Mouse (Mus musculus): ENCODE measurements around the gene Sars2.
A peak's percentile ranks its signal among the peaks of the same experiment; 100 is the strongest.

Sars2 gene

DNA sequence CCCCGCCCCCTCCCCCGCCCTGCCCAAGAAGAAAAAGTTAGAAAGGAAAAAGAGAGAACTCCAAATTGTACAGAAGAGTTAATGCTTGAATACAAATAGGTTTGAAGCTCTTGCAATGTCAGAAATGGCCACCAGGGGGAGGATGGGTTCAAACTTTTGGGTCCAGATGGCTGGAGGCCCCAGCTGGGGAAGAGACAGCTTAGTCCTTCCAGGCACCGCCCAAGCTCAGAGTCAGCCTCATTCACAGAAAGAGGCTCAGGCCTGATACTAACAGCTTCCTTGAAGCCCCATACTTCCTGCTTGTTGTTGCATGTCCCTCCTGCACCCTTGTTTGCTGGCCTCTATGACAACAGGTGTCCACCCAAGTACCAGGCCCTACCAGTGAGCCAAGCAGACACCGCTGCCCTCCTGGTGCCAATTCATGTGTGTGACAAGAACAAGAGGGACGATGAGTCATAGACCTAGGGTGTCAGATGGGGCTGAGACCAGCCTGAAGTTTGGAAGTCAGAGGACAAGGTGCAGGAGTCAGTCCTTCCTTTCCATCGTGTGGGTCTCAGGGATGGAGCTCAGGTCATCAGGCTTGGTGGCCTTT is 38.4 kb downstream of the Sars2 start:
- peak; percentile 95 to 97 for DNase-seq

DNA sequence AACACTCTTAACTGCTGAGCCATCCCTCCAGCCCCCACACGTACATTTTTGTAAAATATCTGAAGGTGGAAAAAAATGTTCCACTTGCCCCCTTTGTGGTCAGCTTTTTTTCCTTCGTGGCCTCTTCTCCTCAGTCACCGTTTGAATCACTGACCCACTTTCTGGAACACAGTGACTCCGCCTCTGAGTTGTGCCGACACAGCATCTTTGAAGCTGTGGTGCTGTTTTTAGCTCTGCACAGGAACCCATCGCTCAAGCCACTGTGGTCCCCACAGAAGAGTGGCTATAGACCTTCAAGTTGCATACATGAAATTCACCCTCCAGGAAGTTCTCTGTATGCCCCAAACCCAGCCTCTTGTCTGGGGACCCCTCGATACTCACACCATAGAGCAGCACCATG is 39.1 kb downstream of the Sars2 start:
- no peak for DNase-seq

DNA sequence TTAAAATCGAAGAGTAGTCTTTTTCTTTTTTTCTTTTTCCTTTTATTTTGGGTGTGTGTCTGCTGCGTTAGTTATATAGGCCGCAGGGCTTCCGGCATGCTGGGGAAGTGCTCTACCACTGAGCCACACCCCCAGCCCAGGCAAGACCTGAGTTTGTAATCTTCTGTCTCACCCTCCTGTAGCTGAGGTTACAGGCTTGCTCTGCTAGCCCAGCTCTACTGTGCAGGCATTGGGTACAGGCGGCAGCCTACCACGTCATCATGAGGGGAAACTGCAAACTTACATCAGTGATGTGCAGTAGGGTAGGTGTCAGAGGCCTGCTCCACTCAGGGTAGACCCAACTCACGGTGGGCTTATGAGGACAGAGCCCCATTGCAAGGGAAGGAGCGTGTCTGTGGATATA is 39.5 kb downstream of the Sars2 start:
- DNase-seq, result no peak

DNA sequence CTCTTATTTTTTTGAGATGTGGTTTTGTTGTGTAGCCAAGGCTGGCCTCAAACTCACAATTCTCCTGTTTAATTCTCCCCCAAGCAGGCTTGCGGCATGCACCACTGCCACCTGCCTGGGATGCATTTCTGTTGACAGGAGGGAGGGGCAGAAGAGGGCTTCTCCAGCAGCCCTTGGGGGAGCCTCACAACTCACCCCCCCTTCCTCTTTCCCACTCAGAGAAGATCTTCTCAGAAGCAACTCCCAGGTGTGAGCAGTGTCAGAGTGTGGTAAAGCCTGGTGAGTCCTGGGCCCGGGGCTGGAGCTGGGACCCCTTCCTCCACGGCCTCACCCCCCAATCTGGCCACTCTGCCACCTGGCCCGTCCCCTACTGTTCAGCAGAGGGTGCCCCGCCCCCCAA is 43.4 kb downstream of the Sars2 start:
- no peak for DNase-seq

DNA sequence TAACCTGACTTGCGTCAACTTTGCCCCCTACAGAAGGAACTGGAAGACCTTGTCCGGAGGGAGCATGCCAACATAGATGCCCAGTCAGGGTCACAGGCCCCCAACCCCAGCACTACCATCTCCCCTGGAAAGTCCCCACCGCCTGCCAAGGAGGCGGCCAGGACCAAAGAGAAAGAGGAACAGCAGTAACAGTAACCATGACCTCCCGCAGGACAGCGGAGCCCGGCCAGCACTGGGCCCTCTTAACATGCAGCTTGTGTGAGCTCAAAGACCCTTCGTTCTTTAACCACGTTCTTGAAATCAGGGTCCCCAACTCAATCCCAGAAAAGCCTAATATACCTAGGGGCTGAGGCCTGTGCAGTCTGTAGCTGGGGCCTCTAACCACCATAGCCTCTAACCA is 46.1 kb downstream of the Sars2 start:
- DNase-seq, result no peak

DNA sequence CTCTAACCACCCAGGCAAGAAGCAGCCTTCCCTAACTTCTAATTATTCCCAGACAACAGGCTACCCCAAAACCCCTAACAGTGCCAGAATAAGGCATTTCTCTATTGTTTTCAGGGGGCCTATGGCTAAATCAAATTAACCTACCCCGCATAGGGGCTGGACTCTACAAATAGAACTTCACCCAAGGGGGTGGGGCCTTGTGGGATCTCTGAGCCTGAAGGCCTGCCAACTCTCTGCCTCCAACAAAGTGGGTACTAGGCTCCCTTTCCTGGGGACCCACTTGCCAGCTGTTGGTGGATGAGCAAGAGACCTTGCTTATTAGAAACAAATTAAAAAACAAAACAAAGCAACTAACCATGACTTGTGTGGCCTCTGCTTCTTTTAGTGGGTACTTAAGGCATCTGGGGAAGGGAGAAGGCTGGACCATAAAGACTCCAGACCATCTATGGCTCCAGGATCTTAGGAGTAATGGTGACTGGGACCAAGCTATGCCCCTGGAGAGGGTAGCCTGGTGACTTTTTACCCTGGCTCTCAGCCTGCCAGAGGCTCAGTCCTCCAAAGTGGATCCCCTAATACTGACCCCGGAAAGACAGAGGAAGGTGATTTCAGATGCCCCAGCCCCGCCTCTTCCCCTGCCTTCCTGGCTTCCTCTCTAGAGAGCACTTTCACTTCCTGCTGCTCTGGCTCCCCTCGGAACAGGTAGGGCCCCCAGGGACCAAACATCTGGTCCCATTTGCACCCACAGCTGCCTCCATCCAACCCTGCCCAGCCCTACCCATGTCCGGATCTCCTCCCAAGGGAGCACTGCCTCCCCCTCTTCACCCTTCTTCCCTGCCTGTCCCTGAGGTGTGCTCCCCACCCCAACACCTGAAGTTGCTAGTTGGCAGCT is 46.8 kb downstream of the Sars2 start, which contains the start of gene Rinl:
Gene Rinl, plus strand, starts transcription at position 663 of the 889 bp plus-strand sequence.
- DNase-seq, result no peak

DNA sequence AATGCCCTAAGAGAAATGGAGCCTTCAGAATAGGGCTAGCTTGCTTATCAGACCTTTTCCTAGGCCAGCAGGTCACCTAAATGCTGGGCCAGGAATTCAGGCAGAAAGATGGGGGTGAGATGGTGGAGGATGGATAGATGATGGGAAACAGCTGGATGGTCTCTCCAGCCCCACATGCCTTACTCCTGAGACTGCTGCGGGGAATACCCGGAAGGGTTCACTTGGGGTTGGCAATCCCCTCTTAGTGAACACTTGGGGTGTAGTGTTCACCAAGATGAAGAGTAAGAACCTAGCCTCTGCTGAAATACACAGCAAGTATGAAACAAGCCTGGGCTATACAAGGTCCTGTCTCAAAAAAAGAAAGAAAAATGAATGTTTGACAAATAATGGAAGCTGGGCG is 47.4 kb downstream of the Sars2 start:
- DNase-seq, result no peak

DNA sequence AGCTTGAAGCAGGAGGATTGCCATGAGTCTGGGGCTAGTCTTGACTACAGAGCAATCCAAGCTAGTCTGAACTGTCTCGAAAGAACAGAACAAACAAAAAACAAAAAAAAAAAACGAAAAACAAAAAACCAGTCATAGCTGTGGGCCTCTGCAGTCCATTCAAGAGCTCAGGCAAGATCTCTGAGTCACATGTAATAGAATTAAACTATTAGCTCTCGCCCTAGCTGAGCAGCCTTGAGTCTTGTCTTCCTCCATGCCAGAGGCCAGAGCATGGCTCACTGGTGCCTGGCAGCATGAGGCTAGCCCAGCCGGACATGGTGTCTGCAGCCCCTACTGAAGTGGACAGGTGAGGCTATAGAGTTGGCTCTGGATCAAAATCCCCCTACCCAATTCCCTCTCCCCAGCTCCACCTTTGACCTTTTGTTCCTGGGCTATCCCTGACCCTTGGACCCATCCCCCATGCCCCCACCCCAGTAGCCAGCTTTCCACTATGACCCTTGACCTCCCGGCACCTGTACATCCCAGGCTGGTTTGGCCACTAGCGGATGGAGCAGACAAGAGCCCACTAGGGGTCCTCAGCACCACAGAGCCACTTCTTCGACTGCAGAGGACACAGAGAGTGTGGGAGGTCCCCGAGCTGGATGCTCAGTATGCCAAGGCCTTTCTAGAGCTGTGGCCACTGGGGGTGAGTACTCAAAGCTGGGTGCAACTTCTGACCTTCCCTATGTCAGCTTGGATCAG is 48.4 kb downstream of the Sars2 start:
- DNase-seq, result no peak

DNA sequence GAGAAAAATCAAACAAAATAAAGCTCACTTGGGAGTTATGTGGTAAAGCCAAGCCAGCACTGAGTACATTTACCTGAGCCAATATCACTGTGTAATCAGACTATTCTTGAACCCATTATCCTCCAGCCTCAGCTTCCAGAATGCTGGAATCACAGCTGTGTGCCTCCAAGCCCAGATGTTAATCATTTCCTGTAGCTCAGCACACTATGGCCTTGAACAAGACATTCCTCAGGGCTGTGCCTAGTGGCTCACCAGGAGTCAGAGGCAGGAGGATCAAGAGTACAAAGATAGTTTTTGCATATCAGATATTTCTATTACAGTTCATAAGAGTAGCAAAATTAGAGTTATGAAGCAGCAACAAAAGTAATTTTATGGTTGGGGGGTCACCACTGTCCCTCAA is 49.9 kb downstream of the Sars2 start:
- DNase-seq, result no peak

DNA sequence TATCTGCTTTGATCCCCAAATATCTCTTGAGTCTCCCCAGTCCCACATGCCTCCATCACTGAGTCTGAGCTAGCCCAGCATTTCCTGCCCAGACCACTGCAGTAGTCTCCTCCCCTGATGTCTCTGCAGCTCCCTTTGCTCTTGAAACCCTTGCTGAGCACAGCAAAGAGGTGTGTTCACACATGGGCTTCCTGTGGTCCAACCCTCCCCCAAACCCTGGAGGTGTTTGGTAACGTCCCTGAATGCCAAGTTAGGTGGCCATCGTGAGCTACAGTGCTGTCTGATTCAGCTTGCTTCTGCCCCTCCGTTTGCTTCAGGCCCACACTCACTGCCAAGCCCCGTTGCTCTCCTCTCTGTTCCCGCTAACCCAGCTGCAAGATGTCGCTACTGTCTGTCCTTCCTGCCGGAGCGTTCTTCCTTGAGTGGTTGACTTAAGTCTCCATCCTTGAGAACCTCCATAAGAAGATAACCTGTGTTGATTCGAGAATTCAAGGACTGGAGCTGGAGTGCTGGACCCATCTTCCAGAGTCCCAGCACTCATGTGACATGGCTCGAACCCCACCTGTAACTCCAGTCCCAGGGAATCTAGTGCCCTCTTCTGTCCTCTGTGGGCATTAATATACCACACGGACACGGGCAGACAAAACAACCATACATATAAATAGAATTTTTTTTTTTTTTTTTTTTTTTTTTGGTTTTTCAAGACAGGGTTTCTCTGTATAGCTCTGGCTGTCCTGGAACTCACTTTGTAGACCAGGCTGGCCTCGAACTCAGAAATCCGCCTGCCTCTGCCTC is 50.8 kb downstream of the Sars2 start:
- DNase-seq, result no peak

DNA sequence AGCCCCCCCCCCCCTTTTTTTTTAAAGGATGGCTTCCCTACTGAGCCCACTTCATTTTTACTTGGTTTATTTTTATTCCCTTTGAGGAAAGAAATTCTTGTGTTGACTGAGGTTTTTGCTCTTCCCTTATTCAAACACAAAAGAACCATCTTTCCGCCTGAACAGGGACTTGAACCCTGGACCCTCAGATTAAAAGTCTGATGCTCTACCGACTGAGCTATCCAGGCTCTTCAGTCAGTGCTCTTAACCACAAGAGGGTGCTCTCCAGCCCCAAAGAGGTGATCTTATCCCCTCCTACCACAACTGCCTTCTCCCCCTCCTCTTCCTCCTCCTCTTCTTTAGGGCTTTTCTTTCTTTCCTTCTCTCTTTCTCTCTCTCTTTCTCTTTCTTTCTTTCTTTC is 52.0 kb downstream of the Sars2 start:
- peak in 1 of 2 experiments; percentile 41 for DNase-seq

DNA sequence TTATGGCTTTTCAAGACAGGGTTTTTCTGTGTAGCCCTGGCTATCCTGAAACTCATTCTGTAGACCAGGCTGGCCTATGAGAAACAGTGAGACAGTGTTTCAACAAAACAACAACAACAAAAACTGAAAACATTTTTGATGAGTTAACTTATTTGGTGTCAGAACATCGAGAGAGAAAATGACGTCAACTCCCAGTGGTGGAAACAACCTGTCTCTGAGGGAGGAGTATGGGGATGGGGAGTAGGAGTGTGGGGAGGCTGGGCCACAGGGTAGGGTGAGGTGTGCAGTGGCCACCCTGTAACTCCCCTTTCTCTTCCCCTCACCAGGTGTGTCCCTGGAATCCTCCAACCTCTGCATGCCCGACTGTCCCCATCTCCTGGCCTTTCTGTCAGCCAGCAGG is 52.7 kb downstream of the Sars2 start:
- no peak for DNase-seq

DNA sequence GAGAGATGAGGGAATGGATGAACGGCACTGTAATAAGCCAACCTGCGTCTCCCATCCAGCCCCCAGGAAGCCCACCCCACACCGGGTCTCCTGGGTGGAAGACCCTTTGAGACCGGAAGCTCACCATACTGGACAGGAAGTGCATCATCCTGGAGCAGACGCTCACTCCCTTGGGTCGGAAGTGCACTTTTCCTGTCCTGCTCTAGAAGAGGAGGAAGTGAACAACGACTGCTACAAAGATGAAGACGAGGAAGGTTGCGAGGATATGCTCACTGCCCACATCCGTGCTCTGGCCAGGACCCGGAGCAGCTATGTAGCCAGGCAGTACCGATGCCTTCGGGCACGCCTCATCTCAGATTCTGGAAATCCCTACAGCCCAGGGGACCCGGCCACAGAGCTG is 54.0 kb downstream of the Sars2 start:
- no peak for DNase-seq

DNA sequence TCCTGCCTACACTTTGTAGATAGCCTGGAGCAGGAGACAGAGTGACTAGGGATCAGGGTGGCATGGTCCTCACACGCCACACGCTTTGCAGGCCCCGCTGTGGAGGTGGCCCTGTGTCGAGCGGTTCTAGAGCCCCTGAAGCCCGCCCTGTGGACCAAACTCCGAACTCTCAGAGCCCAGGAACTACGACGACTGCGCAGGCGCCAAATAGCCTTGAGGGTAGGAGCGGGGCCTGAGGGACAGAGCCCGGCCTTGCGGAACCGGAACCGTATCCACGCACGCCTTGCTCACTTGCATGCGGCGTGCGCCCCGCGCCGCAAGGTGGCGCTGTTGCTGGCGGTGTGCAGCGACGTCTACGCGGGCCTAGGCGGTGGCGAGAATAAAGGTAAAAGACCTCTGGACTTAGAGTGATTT is 54.8 kb downstream of the Sars2 start:
- peak; percentile 90 for DNase-seq

DNA sequence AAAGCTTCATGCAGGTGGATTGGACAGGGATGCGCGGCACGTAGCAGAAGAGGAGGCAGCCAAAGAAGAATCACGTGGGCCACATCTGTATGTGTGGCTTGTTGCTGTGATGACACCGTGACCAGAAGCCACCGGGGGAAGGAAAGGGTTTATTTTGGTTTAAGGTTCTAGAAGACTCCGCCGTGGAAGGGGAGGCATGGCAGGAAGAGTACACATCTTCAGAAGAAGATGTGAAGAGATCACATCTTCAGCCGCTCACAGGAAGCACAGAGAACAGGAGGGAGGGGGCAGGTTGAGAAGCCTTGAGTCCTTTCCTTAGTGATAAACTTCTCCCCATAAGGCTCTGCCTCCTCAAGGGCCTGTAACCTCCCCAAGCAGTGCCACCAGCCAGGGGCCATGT is 58.2 kb downstream of the Sars2 start:
- no peak for DNase-seq

DNA sequence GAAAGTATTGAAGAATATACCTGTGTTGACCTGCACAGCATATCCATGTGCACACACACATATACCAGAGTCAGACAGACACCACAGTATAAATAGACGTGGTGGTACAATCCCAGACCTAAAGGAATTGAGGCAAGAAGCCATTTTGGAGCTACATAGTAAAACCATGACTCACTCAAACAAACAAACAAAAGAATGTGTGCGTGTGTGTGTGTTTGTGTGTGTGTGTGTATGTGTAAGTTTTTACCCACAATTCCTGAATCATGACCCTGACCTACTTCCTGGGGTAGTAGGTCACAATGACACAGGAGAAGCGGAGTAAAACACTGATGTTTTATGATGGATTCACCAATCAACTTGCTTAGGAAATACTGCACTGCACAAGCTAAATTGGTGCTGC is 59.7 kb downstream of the Sars2 start:
- no peak for DNase-seq

DNA sequence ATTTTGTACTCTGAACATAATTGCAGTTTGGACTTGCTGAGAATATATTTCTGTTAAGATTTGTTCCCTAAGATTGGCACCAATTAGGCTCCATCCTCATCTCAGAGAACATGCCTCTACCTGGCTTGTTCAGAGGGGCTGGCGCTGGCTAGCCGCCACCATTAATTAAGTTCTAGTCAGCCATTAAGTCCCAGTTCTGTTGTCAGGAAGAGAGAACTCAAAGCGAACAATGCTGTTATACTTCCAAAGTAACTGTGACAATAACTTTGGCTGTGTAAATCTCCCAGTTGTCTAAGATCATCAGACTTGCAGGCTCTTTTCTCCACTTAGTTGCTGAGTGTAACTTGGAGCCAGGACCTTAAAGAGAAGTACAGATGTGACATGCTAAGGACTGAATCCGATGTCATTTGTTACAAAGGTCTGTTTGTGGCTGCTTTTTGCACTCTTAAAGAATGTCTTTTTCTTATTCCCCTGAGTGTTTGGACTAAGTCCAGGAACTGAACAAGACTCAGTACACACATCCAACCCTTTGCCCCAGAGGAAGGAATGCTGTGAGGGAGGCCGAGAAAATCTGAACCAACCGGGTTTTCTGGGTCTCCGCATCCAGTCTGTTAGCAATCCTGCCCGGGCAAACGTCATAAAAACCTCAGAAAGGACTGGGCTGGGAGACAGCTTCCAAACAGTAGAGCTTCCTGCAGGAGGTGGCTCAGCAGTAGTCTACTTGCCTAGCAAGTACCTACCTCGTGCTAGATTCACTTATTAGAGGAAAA is 60.3 kb downstream of the Sars2 start:
- no peak for DNase-seq

DNA sequence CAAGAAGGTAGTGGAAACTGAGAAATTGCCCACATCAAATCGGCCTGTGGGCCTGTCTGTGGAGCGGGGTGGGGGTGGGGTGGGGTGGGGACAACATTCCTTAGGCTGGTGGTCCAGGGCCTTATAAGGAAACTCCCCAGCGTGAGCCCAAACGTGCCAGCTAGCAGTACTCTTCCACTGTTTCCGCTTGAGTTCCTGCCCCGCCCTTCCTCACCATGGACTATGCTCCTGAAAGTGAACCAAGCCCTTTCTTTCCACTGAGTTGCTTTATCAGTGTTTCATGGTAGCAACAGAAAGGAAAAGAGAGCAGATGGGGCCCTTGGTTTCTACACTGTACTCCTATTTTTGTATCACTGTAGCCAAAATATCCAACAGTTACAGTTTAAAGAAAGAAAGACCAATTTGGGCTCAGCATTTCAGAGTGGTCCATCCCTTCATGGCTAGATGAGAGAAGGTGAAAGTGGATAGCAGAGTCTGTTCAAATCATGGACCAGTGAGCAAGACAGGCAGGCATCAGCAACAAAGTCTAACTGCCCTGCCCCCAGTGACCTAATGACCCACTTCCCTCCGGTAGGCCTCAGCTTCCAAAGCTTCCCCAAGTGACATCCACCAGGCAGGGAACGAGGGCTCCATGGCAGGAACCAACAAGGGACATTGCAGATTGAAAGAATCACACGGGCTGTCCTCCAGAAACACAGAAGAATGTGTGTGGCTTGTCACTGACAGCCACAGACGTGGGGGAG is 61.2 kb downstream of the Sars2 start:
- no peak for DNase-seq
